Mouse (Mus musculus) megakaryocyte, embryonic 14.5 days (primary cell): ENCODE data around the gene Babam1.

Source experiments
- FLI1 ChIP-seq: IDR thresholded peaks from 2 replicates; pipeline ENCODE4 v1.6.1; 2012; ENCODE audit warnings: low read length, inconsistent platforms, mixed read lengths
- GATA1 ChIP-seq: IDR thresholded peaks from 3 replicates; pipeline ENCODE4 v1.6.1; 2012; ENCODE audit warnings: mixed read lengths, low read length, inconsistent platforms, borderline replicate concordance

GRCm38 (mm10) chr8:71374616-71375206 is 21.9 kb upstream of the Babam1 start:
- TF ChIP-seq FLI1 (no peak), GATA1 (no peak)
